Mouse (Mus musculus) cerebellum, postnatal 10 days (tissue): ENCODE data around the gene Dram1.
"Not testable (repeated sequence)": the region's sequence is repeated elsewhere in the genome, so short reads cannot be mapped to it uniquely, and the experiment has no call there.

Experiments used
- DNase-seq, 2 experiments: peaks; one replicate each; pipeline ENCODE4 v3.0.0; 2021; ENCODE audit warnings: mixed read lengths in 2 of 2

The Dram1 gene

GRCm38 (mm10) chr10:88385758-88386157 lies 6.9 kb upstream of the Dram1 start:
- DNase-seq: no peak

- no peak for DNase-seq
These were observed 6.4 kb upstream of the Dram1 start for GRCm38 (mm10) chr10:88385290-88385689.

GRCm38 (mm10) chr10:88384081-88384480 lies 5.2 kb upstream of the Dram1 start:
- no peak for DNase-seq

- no peak for DNase-seq
These were observed 4.6 kb upstream of the Dram1 start for GRCm38 (mm10) chr10:88383479-88383878.

- no peak for DNase-seq
These were observed 3.1 kb upstream of the Dram1 start for GRCm38 (mm10) chr10:88382009-88382408.

GRCm38 (mm10) chr10:88381286-88381685 lies 2.4 kb upstream of the Dram1 start:
- no peak for DNase-seq

- peak in 1 of 2 experiments; percentile 32 for DNase-seq
These were observed 1.7 kb upstream of the Dram1 start for GRCm38 (mm10) chr10:88380430-88381060.

GRCm38 (mm10) chr10:88380002-88380401 lies 1.1 kb upstream of the Dram1 start:
- peak; percentile 59 to 60 for DNase-seq

GRCm38 (mm10) chr10:88377666-88378065 lies 1.2 kb downstream of the Dram1 start:
- DNase-seq: no peak

GRCm38 (mm10) chr10:88376770-88377169 lies 2.1 kb downstream of the Dram1 start:
- DNase-seq: peak; percentile 94 to 97

- DNase-seq: no peak
These were observed 3.9 kb downstream of the Dram1 start for GRCm38 (mm10) chr10:88374984-88375383.

- not testable (repeated sequence) for DNase-seq
These were observed 5.9 kb downstream of the Dram1 start for GRCm38 (mm10) chr10:88372945-88373344.

GRCm38 (mm10) chr10:88372436-88372835 lies 6.4 kb downstream of the Dram1 start:
- no peak for DNase-seq

GRCm38 (mm10) chr10:88371793-88372192 lies 7.1 kb downstream of the Dram1 start:
- peak; percentile 32 to 48 for DNase-seq

GRCm38 (mm10) chr10:88369233-88369632 lies 9.6 kb downstream of the Dram1 start:
- DNase-seq: no peak

- no peak for DNase-seq
These were observed 14.7 kb downstream of the Dram1 start for GRCm38 (mm10) chr10:88364221-88364620.

GRCm38 (mm10) chr10:88362218-88362617 lies 16.7 kb downstream of the Dram1 start:
- no peak for DNase-seq

GRCm38 (mm10) chr10:88356983-88357559 lies 21.8 kb downstream of the Dram1 start:
- peak; percentile 66 to 69 for DNase-seq

- no peak for DNase-seq
These were observed 22.5 kb downstream of the Dram1 start for GRCm38 (mm10) chr10:88356114-88356982.

- no peak for DNase-seq
These were observed 24.3 kb downstream of the Dram1 start for GRCm38 (mm10) chr10:88354599-88354998.

GRCm38 (mm10) chr10:88352549-88352948 lies 26.3 kb downstream of the Dram1 start:
- DNase-seq: no peak

- DNase-seq: no peak
These were observed 27.3 kb downstream of the Dram1 start for GRCm38 (mm10) chr10:88351411-88352103.

GRCm38 (mm10) chr10:88350687-88351086 lies 28.2 kb downstream of the Dram1 start:
- DNase-seq: no peak
